Mouse (Mus musculus): ENCODE results near the gene Dcaf17.

The Dcaf17 gene

DNA sequence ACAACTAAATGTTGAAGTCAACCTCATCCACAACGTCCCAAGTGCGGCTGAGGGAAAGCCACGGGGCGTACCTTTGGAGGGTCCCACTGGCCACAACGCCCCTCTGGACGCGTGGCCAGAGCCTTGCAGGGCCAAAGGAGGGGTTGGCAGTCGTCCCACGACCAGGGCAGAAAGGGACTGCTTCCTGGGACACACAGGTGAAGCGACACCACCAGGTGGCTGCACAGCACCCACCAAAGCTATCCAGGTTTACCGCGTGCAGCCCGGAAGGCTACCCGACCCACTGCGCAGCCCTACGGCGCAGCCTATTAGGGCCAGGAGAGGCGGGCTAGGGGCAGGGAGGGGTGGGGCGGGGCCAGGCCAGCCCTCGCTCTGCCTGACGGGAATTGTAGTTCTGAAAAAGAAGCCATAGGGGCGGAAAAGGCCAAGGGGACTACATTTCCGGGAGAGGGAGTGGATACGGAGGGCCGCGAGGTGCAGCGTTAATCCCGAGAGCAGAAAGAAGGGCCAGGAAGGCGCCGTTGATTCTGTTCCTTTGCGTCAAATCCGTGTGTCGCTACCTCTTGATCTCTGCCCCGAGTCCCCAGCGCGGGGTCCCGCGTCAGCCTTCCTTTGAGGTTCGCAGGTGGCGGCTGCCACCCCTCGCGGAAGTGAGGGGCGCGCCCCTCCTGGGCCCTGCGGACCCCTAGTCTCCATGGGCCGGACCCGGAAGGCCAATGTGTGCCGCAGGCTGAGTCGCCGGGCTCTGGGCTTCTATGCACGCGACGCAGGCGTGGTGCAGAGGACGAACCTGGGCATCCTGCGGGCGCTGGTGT, at the start of gene Dcaf17, which contains the start of gene Mettl8:
Dcaf17 (plus strand) TSS at position 29 of the 815 bp plus-strand sequence.
Mettl8 (minus strand) TSS at position 284 of the 815 bp plus-strand sequence.
- DNase-seq (ENCODE audit: extremely low read depth, low read depth) = peak; percentile 93

DNA sequence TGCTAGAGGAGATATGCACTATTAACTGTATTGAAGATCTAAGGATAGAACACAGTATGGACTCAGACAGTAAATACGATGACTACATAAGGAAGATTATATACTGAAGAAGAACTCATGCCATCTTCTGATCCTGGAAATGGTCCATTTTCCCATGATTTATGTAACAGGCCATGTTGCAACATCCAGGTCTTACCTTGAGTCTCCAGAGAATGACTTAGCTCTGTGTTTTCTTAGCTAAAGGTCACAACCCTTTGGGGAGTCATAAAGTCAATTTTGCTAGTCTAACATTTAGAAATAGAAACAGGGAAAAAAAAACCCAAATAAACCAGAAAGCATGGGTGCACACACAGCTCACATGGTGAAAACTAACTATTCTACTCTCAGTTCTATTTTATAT, 43.3 kb upstream of the Dcaf17 start:
- no peak for DNase-seq (ENCODE audit: extremely low read depth, low read depth)

DNA sequence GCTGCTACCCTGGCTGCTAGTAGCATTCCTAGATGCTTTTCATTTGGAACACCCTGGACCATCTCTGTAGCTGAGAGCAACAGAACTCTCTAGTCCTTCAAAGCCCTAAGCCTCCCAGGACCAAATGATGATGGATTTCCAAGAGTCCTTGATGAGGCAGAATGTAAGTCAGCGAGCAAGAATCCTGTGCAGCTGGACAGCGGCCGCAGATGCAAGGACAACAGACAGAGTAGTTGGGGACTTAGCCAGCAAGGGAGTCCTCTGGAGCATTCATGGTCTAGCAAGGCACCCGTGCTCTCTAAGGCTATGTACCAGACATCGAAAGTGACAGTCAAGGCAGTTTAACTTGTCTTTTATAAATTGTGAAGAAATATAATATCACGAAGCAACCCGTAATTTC, 41.6 kb upstream of the Dcaf17 start:
- DNase-seq (ENCODE audit: extremely low read depth, low read depth) = no peak

DNA sequence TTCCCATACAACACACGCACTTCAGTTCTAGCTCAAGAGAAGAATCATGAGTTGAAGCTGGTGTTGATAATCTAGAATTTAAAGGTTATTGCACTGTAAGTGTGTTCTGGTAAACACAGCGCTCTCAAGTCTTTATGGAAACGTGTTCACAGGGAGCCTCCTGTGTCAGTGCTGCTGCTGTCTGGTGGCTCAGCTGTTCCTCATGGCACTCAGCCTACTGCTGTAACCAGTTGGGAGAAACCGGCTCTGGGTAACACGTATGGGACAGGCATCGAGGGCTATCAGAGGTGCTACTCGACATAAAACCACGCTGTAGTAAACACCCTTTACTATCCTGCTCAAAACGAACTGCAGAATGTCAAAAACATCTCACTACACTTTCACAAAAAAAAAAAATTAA, 35.9 kb upstream of the Dcaf17 start:
- DNase-seq (ENCODE audit: extremely low read depth, low read depth) = no peak

DNA sequence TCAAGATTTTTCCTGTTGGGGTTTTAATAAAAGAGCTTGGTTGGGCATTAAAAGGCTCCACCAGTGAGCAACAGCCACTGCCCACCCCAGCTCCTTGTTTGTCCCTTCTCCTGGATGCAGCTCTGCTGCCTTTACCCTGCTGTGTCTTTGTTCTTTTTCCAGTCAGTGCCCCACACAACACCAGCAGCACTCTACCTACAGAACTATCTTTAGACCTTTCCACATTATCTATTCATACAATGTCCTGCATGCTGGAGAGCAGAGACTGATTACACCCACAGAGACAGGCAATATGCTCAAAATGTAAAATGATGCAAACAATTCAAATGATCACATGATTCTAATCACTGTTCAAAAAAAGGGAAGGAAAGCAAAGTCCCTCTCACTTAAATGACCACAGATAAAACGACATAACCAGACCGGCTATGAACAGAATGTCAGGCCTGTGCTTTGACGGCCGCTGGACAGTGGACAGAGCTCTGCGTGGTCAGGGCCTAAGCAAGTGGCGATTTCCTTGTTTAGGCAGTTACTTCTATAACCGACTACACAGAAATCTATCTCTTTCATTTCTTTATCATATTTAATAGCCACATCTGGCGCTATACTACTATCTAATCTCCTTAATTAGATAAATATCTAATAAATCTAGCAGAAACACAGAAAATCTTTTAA, 35.3 kb upstream of the Dcaf17 start:
- DNase-seq (ENCODE audit: extremely low read depth, low read depth) = no peak

DNA sequence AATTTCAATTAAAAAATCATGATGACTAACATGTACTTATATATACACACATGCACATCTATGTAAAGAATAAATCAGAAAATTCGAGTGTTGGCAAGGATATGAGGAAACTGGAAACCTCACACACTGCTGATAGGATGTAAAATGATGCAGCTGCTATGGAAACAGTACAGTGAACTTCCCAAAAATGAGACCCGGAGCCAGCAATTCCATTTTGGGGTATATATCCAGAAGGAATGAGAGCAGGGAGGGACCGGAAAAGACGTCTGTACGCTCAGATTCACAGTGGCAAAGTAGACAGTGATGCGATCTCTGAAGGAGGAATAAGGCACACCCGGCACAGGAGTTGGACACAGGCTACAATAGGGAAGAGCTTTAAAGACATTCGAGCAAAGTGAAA, 34.5 kb upstream of the Dcaf17 start:
- no peak for DNase-seq (ENCODE audit: extremely low read depth, low read depth)

DNA sequence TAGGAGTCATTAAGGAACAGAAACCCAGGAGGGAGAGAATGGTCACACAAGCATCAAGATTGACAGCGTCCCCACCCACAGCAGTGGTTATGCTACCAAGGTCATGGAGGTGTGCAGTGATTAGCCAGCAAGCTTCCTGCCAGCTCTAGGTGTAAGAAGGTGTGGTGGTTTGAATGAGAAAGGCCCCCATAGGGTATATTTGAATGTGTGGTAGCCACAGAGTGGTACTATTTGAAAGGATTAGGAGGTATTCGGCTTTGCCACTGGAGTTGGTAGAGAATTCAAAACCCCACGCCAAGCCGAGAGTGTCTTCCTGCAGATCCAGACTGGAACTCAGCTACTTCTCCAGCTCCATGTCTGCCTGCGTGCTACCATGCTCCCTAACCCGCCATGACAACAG, 32.1 kb upstream of the Dcaf17 start:
- DNase-seq (ENCODE audit: extremely low read depth, low read depth) = no peak

DNA sequence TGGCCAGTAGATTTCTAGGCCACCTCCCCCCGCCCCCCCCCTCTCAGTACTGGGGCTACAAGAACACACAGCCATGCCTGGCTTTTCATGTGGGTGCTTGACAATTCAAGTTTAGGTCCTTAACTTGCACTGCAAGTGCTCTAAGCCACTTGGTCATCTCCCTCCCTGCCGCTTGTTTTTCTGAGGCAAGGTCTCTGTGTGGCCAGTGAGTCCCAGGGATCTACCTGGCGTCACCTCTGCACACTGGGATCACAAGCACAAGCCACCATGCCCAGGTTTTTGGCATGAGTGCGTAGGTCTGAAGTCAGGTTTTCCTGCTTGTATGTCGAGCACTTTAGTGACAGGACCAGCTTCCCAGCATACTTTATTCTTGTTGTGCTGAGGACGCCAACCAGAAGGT, 31.1 kb upstream of the Dcaf17 start:
- DNase-seq (ENCODE audit: extremely low read depth, low read depth) = no peak

DNA sequence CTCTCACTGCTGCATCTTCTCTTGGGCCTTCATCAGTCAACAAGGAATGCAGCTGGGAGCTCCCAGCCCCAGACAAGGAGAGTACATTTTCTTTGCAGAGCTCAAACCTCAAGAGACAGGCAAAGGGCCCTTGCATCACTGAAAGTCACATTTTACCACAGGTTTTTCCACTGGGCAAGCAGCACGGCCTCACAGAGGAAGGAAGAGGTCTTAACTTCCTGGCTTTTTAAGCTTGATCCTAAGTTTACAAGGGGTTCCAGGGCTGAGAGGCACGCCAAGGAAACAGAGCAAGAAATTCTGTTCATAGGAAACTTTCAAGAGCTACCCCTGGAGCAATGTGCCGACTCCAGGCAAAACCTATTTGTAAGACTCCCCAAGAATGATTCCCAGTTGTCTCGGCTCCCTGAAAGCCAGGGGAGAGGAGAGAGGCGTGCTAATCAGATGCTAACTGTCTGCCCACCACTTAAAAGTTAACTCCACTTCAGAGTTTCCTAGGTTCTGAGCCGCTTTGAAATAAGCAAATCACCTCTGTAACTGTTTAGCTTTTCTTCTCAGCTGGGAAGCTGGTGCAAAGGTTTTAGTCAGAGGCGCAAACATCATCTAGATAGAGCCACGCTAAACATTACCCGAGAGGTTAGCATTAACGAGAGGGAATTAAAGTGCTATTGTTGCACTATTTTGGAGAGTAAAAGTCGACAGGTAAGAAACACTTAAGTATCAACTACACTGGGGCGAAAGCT, 29.4 kb upstream of the Dcaf17 start:
- no peak for DNase-seq (ENCODE audit: extremely low read depth, low read depth)

DNA sequence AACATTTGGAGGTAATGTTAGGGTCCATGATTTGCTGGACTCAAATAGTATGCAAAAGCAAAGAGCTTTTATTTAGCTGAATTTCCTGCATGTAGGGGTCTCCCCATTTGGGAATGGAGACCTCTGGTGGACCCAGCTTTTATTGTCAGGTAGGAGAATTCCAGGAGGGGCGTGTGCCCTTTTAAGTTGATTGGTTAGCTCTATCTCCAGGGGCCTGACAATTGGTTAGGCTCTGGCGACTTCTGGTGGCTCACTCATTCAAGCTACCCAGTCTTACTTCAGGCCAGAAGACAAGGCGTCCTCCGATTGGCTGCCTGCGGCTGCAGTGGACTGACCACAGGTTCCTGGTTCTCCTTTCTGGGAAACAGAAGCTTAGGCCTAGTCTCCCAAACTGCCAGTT, 28.3 kb upstream of the Dcaf17 start:
- DNase-seq (ENCODE audit: extremely low read depth, low read depth) = no peak

DNA sequence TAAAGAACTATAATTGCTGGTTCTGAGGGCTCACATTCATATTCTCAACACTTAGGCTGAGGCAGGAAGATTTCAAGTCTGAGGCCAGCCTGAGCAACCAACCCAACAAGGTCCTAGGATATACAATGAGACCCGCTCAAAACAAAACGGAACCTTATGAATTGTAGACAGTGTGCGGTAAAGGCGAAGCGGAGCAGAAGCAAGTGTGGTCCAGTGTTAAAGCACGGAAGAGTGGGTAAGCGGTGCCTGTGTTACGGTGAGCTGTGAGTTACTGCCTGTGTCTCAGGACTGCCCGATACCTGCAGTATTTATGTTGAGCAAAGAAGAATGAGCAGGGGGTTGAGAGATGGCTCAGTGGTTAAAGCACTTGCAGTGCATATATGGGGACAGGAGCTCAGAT, 27.5 kb upstream of the Dcaf17 start:
- DNase-seq (ENCODE audit: extremely low read depth, low read depth) = no peak

DNA sequence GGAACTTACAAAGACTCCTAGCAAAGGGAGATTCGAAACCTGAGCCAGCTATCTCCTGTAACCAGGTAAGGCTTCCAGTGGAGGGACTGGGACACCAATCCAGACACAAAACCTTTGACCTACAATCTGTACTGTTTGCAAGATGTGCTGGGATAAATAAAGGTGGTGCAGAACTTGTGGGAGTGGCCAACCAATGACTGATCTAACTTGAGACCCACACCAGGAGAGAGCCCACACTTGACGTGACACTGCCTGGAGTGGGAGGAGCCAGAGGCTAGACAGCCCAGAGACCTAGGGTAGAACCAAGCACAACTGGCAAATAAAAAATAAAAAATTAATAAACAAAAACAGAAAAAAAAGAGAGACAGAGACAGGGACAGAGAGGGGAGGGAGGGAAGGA, 24.5 kb upstream of the Dcaf17 start:
- no peak for DNase-seq (ENCODE audit: extremely low read depth, low read depth)

DNA sequence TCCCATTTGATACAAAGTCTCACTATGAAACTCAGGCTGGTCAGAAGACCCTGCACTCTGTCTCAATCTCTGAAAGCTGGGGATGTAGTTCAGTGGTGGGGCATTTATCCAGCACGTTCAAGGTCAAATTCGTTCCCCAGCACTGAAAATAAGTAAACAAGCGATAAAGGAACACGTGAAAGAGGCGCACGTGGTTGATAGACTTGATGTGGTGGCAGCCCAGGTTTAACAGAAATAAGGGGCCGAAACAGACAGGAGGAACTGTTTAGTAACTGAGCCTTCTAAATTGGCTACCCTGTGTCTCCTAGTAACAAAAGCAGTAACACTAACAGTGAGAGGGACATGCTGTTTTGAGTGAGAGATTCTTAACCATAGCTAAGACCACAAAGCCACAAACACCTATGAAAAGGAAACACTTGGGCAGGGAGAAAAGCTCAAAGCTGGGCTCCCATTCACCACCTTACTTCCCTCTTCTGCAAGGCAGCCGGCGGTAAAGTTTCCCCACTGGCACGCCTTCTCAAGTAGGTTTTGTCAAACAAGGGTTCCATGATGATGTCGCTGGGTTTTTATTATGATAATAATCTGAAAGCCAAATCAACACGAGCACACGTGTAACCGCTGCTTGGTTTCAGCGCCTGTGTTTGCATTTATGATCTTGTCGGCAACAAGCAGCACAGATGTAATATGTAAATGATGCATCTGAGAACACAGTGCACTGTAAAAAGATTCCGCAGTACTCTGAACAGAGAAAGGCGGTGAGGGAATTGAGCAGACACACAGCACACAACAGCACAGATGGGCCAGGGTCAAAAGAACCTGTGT, 22.9 kb upstream of the Dcaf17 start:
- peak; percentile 35 for DNase-seq (ENCODE audit: extremely low read depth, low read depth)

DNA sequence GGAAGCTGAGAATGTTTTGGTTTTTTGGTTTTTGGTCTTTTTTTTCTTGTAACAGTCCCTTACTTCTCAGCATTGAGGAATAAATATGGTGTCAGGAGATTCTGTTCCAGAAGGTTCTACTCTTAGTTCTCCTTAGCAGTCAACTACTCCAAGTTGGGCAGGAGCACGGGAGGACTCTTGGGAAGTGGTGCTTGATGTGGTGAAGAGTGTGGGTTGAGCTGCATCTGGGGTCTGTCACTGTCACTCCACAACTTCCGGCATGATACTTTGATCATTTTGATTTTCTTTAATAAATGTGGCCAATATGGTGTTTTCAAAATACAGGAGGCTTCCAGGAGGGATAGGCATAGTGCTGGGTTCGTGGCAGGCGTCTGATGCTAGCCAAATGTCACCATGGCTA, 22.1 kb upstream of the Dcaf17 start:
- no peak for DNase-seq (ENCODE audit: extremely low read depth, low read depth)

DNA sequence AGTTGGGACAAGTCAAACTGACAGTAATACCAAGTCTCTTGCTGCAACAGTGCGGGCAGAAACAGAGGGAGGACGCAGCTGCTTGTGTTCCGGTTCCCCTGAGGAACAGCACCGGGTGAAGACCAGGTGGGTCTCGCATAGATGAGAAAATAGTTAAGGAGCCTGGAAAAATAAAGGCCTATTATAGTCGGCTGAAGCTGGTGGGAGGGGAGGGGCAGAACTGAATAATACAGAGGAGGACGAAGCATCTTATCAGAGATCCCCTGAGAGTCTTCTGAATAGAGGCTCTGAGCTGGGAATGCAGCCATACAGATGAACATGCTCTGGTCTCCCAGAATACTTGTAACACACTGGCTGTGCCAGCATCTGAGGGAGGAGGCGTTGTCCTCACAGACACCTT, 21.1 kb upstream of the Dcaf17 start:
- DNase-seq (ENCODE audit: extremely low read depth, low read depth) = no peak

DNA sequence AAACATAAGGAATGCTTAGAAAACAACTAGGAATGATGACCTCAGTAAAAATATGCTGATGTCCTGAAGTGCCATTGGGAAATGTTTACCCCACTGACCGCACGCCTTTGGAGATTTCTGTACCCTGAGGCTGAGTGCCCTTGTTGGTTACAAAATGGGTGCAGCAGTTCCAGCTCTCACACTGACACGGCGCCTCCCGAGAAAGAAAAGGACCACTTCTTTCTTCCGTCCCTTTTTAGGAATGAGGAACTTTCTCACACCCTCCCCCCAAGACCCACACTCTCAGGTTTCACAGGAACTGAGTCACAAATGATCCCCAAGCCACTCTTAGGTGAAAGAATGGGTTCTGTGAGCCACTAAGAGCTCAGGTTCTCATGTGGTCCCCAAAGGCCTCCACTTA, 17.7 kb upstream of the Dcaf17 start:
- no peak for DNase-seq (ENCODE audit: extremely low read depth, low read depth)

DNA sequence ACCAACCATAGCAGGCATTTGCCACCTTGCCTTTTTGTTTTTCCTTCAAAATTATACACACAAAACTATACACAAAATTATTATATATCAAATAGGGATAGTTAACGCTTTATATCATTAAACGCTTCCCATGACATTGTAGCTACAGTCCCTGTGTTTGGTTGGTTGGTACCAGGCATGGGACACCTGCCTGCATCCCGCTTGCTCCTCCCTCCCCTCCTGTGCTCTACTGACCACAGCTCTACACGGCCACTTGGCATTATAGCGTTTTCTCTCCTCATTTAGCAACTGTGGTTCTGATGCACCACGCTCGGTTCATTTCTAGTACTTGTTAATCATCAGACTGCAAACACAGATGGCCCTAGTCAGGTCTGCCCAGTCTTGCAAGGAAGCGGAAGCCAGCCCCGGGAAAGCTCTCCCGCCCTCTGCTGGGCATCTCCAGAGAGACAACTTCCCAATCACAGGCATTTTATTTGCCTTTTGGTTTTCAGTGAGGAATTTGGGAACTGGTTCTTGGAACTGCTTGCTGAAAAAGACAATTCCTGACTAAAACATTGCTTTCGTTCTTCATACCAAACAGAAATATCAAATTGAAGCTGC, 15.5 kb upstream of the Dcaf17 start:
- no peak for DNase-seq (ENCODE audit: extremely low read depth, low read depth)

DNA sequence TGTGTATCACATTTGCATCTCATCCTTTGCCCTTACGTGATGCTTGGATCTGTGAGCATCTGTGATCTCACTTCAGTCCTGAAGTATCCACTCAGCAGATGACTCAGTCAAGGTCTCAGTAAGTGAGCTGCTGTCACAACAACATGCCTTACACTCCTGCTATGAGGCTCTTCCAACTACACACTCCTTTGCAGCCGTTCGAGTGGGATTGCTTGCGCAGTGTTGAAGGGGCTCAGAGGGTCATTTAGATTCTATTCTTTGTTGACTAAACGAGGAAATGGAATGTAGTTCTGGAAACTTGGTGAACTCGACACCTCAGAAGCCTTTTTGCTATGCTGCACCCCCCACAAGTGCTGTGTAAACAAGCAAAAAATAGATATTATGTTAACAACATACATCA, 9.0 kb upstream of the Dcaf17 start:
- no peak for DNase-seq (ENCODE audit: extremely low read depth, low read depth)

DNA sequence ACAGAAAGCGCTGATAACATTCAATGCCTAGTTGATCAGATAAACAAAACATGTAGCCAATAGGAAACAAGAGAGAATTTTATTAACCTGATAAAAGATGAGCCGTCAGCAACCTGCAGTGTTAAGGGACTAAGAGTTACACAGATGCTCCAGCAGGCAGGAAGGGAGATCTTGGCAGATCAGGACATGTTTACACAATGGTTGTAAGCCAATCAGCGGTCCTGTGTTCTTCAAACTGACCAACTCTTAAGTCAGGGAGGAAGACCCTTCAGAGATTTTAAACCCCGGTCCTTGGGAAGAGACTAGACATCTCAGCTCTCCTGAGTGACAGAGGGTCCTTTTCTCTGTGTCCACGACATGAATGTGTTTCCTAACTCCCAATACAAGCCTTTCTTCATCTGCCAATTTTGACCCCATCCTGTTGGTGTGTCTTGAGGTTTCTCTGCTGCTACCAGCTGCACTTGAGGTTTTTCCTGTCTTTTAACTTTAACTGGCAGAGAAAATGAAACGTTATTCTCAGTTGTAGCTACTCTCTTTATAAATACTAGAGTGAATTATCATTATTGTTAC, 8.3 kb upstream of the Dcaf17 start:
- no peak for DNase-seq (ENCODE audit: extremely low read depth, low read depth)

DNA sequence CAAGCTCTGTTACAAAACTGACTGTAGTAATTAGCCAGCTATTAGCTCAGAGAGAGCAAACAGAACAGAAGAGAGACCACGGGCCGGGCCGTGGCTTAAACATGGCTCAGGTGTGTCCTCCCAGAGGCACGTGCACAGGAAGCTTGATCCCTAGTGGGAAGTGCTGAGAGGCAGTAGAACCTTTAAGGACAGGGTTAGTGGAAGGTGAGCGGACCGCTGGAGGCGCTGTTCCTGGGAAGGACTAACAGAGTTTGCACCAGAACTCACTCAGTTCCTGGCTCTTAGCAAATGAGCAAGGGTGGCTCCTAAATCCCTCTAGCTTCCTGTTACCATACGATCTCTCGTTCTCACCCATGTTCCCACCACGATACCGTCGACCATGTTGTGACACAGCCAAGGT, 6.2 kb upstream of the Dcaf17 start:
- DNase-seq (ENCODE audit: extremely low read depth, low read depth) = no peak

DNA sequence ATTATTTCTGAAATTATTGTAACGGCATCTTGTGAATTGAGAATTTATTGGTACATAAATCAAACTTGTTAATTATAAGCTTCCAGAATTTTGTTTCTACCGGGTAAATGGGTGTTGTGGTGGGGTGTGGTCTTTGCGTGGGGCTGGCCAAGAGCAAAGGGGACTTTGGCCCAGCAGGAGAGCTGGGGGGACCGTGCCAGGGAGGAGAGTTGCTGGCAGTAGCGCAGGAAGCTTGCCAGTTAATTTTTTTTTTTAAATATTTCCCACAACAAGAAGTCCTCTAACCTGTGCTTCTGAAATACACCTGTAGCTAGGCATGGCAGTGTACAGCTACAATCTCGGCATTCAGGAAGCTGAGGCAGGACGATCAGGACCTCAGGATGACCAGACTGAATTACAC, 4.6 kb upstream of the Dcaf17 start:
- no peak for DNase-seq (ENCODE audit: extremely low read depth, low read depth)

Measured in MEL-GATA-1-ER (cell line).